8 mouse cellular contexts compared by ENCODE assay signal in the genomic region with DNA sequence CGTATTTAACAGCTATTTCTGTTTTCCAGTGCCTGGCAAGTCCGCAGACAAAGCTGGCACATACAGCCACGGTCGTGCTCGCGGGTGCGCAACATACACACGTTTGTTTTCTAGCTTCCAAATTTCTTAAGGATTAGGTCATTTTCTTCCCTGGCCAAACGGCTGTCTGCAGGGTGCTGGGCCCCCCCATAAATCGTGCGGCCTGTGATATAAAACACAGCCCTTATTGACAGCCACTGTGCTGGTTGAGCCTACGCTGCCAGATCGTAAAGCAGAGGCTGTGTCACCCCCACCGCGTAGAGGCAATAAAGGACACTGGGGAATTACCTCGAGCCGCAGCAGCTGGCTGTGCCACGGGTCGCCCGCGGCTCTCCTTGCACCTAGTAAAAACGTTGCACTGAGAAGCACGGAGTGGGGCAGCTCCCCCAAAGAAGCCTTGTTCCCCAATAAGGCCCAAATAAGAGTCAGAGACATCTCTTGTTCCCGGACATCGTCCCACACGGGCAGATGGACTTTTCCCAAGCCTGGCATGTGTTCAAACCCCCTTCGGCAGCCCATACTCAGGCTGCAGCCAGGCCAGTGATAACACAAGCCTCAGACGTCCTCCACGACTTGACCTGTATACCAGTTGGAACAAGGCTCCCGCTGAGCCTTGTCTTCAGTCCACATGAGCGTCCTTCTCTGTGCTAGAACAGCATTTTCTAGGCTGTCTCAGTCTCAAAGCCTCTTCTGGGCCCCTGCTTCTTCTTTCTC.
DNase-seq lines count a peak whose midpoint lies in the region; TF ChIP-seq lines count a peak whose summit lies in the region.

No protein-coding gene starts in this region.

- 17% methylated on average over 31 of the region's 31 CpGs for WGBS in kidney, adult 2 months

- no peaks in the 10 kb centered on the region for H3K4me1 ChIP-seq in kidney, adult 2 months (ENCODE audit: control insufficient read depth, insufficient read depth, low read length)

- intact Hi-C loops in left cerebral cortex, postnatal 36 days (cut with DNase I): no loop called here
- intact Hi-C loops in gastrocnemius, postnatal 14 days (cut with DNase I; ENCODE audit: low total_unique reads): no loop called here

- peak; percentile 5 for DNase-seq in kidney, adult 2 months
- DNase-seq in kidney, adult 8-10 months: no peak
- peak; percentile 16 for DNase-seq in R1 (ENCODE audit: low read depth, low spot score)
- DNase-seq in fat pad, adult 2 months (ENCODE audit: extremely low read depth, low read depth, low spot score): peak; percentile 7
- peak; percentile 25 to 34 for DNase-seq in left cerebral cortex, postnatal 36 days (ENCODE audit: low spot score in 2 of 2)
- peak; percentile 9 for DNase-seq in urinary bladder, postnatal 36 days (ENCODE audit: low spot score in 2 of 2)
- DNase-seq in gastrocnemius, postnatal 14 days: no peak
- no peak for DNase-seq in thymus, postnatal 10 days (ENCODE audit: low spot score in 2 of 2)

- TF ChIP-seq POLR2A in kidney, adult 2 months (IDR thresholded peaks at IDR 0.05; ENCODE audit: low read depth, low read length): no peak

- no peaks in the 10 kb centered on the region for H3K36me3 ChIP-seq in kidney, adult 2 months (ENCODE audit: control insufficient read depth, insufficient read depth, low read length)

- TF ChIP-seq CTCF in kidney, adult 2 months (conservative IDR thresholded peaks at IDR 0.05; ENCODE audit: insufficient read depth, insufficient read length, low read depth, low read length): no peak

- H3K27ac ChIP-seq in kidney, adult 2 months (ENCODE audit: insufficient read depth, low read depth, low read length): no peak overlapping the region

- no peak overlapping the region for H3K4me3 ChIP-seq in kidney, adult 2 months (ENCODE audit: insufficient read depth, low read depth, low read length)

- H3K27me3 ChIP-seq in kidney, adult 2 months (replicated peaks; ENCODE audit: control insufficient read depth, insufficient read depth, low read length): no peaks in the 10 kb centered on the region

Comparison
In these comparisons a context has a peak if more than half of its experiments do, and no peak if none do; other contexts are left out.
1. DNase-seq: peak in kidney, adult 2 months (single experiment), R1 (single experiment), fat pad, adult 2 months (single experiment), left cerebral cortex, postnatal 36 days (2 of 2) and urinary bladder, postnatal 36 days (2 of 2); none in kidney, adult 8-10 months (0 of 2), gastrocnemius, postnatal 14 days (single experiment) and thymus, postnatal 10 days (0 of 2).